1 mouse cellular context compared by ENCODE assay signal in the genomic region with DNA sequence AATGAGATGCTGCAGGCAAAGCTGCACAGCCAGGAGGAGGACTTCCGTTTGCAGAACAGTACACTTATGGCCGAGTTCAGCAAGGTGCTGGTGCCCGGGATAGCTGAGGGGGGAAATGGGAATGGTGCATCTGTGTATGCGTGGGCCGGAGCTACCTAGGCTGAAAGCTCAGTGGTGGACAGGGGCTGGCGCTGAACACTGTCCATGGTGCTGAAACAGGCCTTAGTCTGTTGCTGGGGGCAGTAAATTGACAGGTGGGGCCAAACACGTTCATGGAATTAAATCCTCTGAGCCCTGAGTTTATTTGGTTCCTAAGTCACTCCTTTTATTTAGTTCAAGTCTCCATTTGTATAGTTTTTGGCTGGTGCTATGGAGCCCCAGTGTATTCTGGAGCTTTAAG.
TF ChIP-seq lines count a peak whose summit lies in the region.

No protein-coding gene starts in this region.

TF ChIP-seq in MEL, 35 proteins besides CTCF, POLR2A, EP300 and RAD21:
- peak; percentile 89 for TF ChIP-seq SIN3A (IDR thresholded peaks at IDR 0.05; ENCODE audit: low read length)
- peak; percentile 73 for TF ChIP-seq MXI1 (IDR thresholded peaks at IDR 0.05; ENCODE audit: low read depth, low read length)
- no peak for TF ChIP-seq TAL1 (IDR thresholded peaks at IDR 0.05; ENCODE audit: low read length)
